Mouse (Mus musculus): ENCODE results near the gene Gm28308. TPM values are rescaled to one million over a fixed set of nuclear protein-coding genes. Genes with fewer than 3 reads are reported as not detected.

Gene Gm28308
- total RNA-seq, 2 experiments from 2014 or later: not detected

- no peak for DNase-seq
- intact Hi-C loops (cut with DNase I): no loop called here
These were observed 34.9 kb upstream of the Gm28308 start for GRCm38 (mm10) chr6:52247766-52248637.

GRCm38 (mm10) chr6:52246916-52247315 lies 33.8 kb upstream of the Gm28308 start:
- intact Hi-C loops (cut with DNase I): no loop called here
- no peak for DNase-seq

GRCm38 (mm10) chr6:52246403-52246803 lies 33.3 kb upstream of the Gm28308 start:
- intact Hi-C loops (cut with DNase I): no loop called here
- DNase-seq: no peak

GRCm38 (mm10) chr6:52245757-52246142 lies 32.6 kb upstream of the Gm28308 start, which contains the start of gene Hoxa11:
Gene Hoxa11 (minus strand): TSS chr6:52245810.
- intact Hi-C loops (cut with DNase I): no loop called here
- DNase-seq: no peak

GRCm38 (mm10) chr6:52245040-52245756 lies 32.1 kb upstream of the Gm28308 start:
- no peak for DNase-seq
- intact Hi-C loops (cut with DNase I): no loop called here

GRCm38 (mm10) chr6:52244471-52245039 lies 31.4 kb upstream of the Gm28308 start:
- intact Hi-C loops (cut with DNase I): no loop called here
- no peak for DNase-seq

- no peak for DNase-seq
- intact Hi-C loops (cut with DNase I): no loop called here
These were observed 30.6 kb upstream of the Gm28308 start for GRCm38 (mm10) chr6:52243681-52244121.

- peak in 1 of 2 experiments; percentile 0 for DNase-seq
- intact Hi-C loops (cut with DNase I): no loop called here
These were observed 29.7 kb upstream of the Gm28308 start for GRCm38 (mm10) chr6:52242801-52243332.

GRCm38 (mm10) chr6:52241001-52241621 lies 28.0 kb upstream of the Gm28308 start:
- no peak for DNase-seq
- intact Hi-C loops (cut with DNase I): no loop called here

- intact Hi-C loops (cut with DNase I): no loop called here
- DNase-seq: peak; percentile 78 to 86
These were observed 27.4 kb upstream of the Gm28308 start, which contains the start of gene Hoxa10 for GRCm38 (mm10) chr6:52240389-52241000. Gene Hoxa10 (minus strand): TSS chr6:52240854.

GRCm38 (mm10) chr6:52239625-52240388 lies 26.7 kb upstream of the Gm28308 start:
- intact Hi-C loops (cut with DNase I): no loop called here
- no peak for DNase-seq

GRCm38 (mm10) chr6:52238976-52239375 lies 25.8 kb upstream of the Gm28308 start:
- DNase-seq: peak in 1 of 2 experiments; percentile 2
- intact Hi-C loops (cut with DNase I): no loop called here

- intact Hi-C loops (cut with DNase I): no loop called here
- peak in 1 of 2 experiments; percentile 1 for DNase-seq
These were observed 25.0 kb upstream of the Gm28308 start for GRCm38 (mm10) chr6:52238155-52238545.

GRCm38 (mm10) chr6:52237346-52238154 lies 24.4 kb upstream of the Gm28308 start:
- DNase-seq: peak in 1 of 2 experiments; percentile 1
- intact Hi-C loops (cut with DNase I): no loop called here

- DNase-seq: no peak
- intact Hi-C loops (cut with DNase I): no loop called here
These were observed 23.7 kb upstream of the Gm28308 start for GRCm38 (mm10) chr6:52236806-52237205.

- intact Hi-C loops (cut with DNase I): no loop called here
- no peak for DNase-seq
These were observed 22.7 kb upstream of the Gm28308 start for GRCm38 (mm10) chr6:52235866-52236265.

- intact Hi-C loops (cut with DNase I): no loop called here
- no peak for DNase-seq
These were observed 22.1 kb upstream of the Gm28308 start for GRCm38 (mm10) chr6:52235267-52235666.

- intact Hi-C loops (cut with DNase I): no loop called here
- DNase-seq: peak in 1 of 2 experiments; percentile 1
These were observed 21.4 kb upstream of the Gm28308 start for GRCm38 (mm10) chr6:52234428-52235140.
